Mouse (Mus musculus) embryonic stem cell, embryonic (primary cell): Measurements from ENCODE around the gene Uhrf2.
"Not testable (repeated sequence)": the region's sequence is repeated elsewhere in the genome, so short reads cannot be mapped to it uniquely, and the experiment has no call there.

Experiments used
- CTCF ChIA-PET, 4 experiments: fragments of 300-600 bp in 2 of 4; fragments of 350-600 bp in 2 of 4; sonication (Branson Sonifier 250); formaldehyde crosslinking; loops; one replicate each; lab custom pipeline; 2022; ENCODE audit warnings: inconsistent platforms in 2 of 4; lab: Charles Lee
- POLR2A ChIA-PET, 4 experiments: fragments of 300-600 bp in 2 of 4; fragments of 350-600 bp in 2 of 4; sonication (Branson Sonifier 250); formaldehyde crosslinking; loops; one replicate each; lab custom pipeline; 2022; ENCODE audit warnings: antibody characterized with exemption in 4 of 4, inconsistent platforms in 1 of 4; lab: Charles Lee

The Uhrf2 gene

DNA sequence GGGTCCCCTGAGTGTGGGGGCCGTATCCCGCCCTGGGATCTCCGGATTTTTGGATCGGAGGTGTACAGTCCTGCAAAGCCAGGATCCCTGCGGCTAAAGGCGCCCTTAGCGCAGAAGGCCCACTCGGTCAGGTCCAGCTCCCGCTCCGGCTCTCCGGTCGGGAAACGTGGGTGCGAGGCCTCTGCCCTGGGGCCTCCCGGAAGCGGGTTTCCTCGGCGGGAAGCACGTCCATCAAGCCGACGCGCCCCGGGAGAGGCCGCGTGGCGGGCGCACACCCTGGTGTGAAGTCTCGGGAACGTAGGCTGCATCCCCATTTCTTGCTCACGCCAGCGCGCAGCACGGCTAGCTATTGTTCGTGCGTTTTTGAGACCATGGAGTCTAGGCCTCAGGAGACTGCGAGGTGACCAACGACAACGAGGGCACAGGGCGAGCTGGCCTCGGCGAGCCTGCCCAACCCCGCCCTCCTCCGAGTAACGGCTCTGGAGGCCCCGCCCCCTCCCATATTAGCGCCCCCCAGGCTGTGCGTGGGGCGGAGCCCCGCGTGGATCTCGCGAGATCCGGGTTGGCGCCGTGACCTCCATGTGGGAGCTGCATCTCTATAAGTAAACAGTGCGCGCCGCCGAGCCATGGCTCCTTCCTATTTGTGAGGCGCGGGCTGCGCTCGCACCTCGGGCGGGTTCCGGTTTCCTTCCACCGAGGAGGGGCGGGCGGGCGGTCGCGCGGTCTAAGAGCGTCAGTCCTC is at the start of gene Uhrf2:
Gene Uhrf2, plus strand, starts transcription at position 620 of the 742 bp plus-strand sequence.
- ChIA-PET CTCF (interaction anchor here in 3 of 4 experiments (0.6 to 0.8 kb wide), 4 partner anchors 16 to 1269 kb away, joined by 3 to 6 read pairs (median 4); no protein-coding TSS in a partner anchor), POLR2A (interaction anchor here (0.6 to 3.3 kb wide), 69 partner anchors 8 to 1102 kb away, joined by 3 to 28 read pairs (median 4); partner anchors contain the start of genes 9930021J03Rik (in 3 of the 4), Ranbp6 (in 2 of the 4), Ermp1 (in 1 of the 4) and Gldc (in 1 of the 4))

DNA sequence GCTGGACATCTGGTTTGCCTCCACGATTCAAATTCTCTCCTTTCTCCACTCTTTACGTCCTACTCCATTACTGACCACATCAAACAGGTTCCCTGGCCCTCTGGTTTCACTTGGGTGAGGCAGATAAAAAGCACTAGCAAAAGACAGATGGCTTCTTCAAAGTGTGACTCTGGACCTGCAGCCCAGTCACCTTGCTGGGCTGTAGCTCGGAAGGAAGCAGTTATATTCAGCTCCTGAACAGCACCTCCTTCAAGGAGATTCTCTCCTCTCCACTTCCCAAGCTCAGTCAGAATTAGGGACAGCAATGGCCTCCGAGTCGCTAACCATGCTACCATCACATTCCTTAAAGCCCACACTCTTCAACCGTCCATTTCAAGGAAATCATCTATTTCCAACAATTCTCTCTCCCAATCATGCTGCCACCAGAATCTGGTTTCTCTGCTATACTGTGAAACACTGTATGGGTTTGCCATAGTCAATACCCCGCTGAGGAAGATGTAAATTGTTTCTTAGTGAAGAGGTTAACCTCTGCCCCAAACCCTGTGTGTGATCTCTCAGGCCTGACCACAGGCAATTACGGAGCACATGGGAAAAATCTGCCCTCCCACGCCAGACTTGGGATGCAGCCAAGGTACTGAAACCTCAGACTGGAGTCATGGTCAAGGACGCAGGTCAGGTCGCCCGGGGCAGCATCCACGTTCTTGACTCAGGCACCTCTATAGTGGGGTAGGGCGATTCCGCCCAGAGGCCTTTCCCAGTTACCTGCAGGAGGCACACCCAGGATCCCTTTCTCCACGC is 45.9 kb upstream of the Uhrf2 start:
- POLR2A ChIA-PET, result interaction anchor here in 1 of 4 experiments (1.5 kb wide), 1 partner anchor 46 kb away, joined by 3 read pairs; the partner anchor contains the start of gene Uhrf2

DNA sequence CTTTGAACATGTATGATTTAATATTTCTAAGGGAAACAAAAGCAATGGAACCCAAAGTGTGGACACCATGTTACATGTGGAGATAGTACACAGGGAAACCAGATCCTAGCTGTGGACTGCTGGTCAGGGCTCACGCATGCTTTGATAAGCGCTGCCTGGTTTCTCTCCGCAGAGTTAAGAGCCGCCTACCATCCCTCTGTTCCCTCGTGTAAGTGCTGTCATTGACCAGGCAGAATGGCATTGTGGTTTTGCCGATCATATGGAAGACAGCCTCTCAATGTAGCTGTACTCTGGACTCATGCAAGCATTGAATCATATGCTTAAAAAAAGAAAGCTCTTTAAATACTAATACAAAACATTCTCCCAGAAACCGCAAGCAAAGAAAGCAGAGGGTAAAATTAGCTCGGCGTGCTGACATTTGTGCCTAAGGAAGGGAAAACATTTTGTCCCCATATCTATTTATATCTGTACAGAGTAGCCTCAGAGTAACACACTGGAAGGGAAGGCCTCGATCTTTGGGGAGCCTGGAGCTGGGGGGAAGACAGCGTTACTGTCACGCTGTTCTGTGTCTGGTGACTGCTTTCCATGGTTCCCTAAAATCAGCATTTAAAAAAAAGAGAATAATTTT is 43.7 kb upstream of the Uhrf2 start:
- POLR2A ChIA-PET, result no interaction called here
- CTCF ChIA-PET, result no interaction called here

More for the DNA sequence above, 45.9 kb upstream of the Uhrf2 start:
- CTCF ChIA-PET, result interaction anchor here in 2 of 4 experiments (0.6 to 0.9 kb wide), 2 partner anchors 158 to 160 kb away, joined by 3 to 4 read pairs; no protein-coding TSS in a partner anchor

DNA sequence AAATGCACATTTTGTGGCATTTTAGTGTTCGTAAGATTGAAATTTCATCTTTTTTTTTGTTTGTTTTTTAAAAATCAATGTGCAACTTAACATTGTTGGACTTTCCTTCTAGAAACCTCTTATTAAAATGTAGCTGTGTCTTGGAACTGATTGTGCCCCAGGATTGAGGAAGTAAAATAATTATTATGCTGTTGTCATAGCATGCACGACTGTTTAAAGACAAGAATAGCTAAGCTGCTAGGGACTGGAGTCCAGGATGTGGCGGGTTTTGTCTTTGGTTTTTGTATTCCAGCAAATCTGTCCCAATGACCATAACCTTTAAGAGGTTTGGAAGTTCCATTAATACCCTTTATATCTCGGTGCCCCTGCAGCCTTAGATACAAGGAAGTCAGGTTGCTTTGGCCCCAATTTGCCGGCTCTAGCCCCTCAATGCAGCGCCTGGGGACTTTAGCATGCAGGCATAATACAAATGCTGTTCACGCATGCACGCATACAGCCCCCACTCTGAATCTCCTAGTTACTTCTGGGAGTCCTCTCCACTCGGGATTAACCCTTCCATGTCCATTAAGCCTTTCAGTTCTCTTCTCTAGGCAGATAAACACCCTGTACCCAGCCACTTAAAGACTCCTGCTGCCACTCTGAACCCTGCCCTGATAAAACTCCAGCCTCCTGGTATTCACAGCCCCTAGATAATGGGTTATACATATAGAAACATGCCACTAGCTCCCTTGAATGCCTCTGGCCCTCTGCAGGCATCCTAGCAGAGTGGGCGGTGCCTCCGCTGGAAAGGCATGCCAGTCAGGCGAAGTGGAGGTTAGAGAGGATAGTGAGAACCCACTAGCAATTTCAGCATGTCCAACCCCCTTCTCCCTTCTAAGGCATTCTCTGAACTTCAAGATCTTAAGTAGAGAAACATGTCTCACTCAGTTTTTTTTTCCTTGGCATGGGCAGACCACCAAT is 29.6 kb upstream of the Uhrf2 start:
- ChIA-PET POLR2A (interaction anchor here in 2 of 4 experiments (1.3 to 1.5 kb wide), 2 partner anchors 29 kb away, joined by 3 to 4 read pairs; partner anchors contain the start of gene Uhrf2 (in 1 of the 2)), CTCF (interaction anchor here in 1 of 4 experiments (0.6 kb wide), 1 partner anchor 64 kb away, joined by 3 read pairs; no protein-coding TSS in a partner anchor)

DNA sequence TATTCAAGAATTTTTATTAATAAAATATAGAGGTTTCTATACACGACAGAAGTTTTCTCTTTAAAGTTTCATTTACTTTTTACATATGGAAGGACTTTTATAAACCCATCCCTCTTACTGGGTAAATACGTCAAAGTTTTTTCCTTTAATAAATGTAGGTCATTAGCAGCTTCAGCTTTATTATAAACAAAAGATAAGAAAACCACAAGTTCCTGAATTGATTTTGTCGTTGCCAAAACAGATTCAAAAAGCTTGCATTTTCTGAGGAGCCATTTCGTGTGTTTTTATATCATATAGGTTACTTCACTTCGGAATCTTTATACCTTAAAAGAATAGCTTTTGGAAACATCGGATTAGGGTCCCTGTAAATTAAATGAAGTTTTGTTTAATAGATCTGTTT is 28.8 kb upstream of the Uhrf2 start:
- ChIA-PET POLR2A (interaction anchor here in 2 of 4 experiments (1.3 to 1.5 kb wide), 2 partner anchors 28 kb away, joined by 3 to 4 read pairs; partner anchors contain the start of gene Uhrf2 (in 1 of the 2)), CTCF (no interaction called here)

DNA sequence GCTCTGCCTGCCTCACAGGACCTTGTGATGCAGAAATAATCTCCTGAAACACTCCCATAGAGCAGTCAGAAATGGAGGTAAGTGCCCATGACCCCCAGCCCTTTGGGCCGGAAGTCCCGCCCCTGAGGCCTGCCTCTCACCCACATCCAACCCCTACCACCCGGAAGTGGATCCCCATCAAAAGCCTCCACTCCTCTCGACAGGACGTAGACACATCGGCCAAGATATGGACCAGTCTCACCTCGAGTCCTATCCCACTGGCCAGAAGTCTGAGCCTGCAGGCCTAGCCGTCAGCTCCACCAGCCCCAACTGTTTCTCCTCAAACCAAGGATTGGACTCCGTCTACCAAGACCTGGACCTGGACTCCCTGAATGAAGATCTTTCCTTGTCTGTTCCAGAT is 26.7 kb upstream of the Uhrf2 start, which contains the start of gene Trpd52l3:
Gene Trpd52l3, plus strand, starts transcription at position 170 of the 400 bp plus-strand sequence.
- CTCF ChIA-PET, result no interaction called here
- POLR2A ChIA-PET, result no interaction called here

DNA sequence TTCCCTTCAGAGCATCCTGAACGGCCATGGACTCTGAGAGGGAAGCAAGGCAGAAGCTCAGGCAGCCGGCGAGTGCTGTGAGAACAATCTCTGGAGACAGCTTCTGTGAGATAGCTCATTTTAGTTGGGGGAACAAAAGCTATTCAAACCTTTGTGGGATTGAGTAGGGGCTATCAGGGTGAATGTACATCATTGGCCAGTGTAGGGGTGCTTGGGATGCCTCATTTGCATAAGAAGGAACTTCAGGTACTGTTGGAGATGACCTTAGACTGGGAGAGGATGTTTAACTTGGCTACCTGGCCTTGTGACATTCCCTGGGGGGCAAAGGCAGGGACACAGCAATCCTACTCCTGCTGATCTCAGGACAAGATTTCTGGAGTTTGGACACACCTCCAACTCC is 23.9 kb upstream of the Uhrf2 start:
- ChIA-PET POLR2A (interaction anchor here in 3 of 4 experiments (0.6 to 2.9 kb wide), 5 partner anchors 9 to 360 kb away, joined by 3 to 23 read pairs (median 3); partner anchors contain the start of gene Uhrf2 (in 1 of the 3)), CTCF (interaction anchor here in 1 of 4 experiments (0.5 kb wide), 1 partner anchor 29 kb away, joined by 3 read pairs; no protein-coding TSS in a partner anchor)

DNA sequence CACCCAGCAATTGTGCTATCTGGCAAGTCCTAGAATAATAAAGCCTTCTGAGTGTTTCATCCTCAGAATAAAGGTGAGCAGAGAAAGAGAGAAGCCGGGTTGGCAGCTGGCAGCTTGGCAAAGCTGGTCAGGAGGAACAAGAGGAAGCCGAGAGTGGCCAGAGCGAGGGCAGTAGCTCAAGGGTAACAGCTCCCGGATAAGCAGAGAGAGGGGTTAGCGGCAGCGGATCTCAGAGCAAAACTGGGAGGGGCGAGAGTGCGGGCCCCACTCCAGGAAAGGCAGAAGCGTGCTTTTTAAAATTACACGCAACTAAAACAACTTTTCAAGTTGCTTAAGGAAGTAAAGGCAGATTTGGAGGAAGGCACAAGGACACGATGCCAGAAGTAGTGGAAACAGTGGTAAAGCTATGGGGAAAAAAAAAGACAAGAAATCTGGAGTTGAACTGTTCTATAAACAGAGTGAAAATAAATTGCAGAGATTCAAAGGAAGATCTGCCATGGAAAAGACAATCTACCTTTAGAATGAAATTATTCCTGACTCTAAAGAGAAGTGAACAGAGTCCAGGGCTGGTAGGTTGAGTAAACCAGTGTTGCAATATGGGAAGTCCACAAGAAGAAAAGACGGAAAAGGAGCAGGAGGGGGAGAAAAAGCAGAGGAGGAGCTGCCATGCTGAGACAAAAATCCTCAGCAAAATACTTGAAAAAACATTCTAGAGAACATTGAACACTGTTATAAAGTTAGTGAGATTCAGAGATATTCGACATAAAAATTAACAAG is 19.6 kb upstream of the Uhrf2 start:
- ChIA-PET CTCF (no interaction called here), POLR2A (interaction anchor here in 1 of 4 experiments (0.9 kb wide), 1 partner anchor 20 kb away, joined by 3 read pairs; the partner anchor contains the start of gene Uhrf2)

DNA sequence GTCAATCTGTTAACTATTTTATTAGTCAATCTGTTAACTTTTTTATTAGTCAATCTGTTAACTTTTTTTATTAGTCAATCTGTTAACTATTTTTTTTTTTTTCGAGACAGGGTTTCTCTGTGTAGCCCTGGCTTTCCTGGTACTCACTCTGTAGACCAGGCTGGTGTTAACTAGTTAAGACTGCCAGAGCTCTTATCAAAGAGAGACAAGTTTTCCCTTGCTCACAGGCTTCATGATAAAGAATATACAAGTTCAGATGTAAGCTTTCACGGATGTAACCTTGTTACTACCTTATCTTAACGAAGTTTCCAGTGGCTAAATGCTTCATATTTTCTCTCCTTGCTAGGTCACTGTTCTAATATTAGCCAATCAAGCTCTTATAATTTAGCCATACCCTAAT is 16.0 kb upstream of the Uhrf2 start:
- ChIA-PET POLR2A (interaction anchor here in 3 of 4 experiments (0.6 to 2.2 kb wide), 5 partner anchors 16 to 305 kb away, joined by 3 to 8 read pairs (median 3); partner anchors contain the start of gene Uhrf2 (in 2 of the 3)), CTCF (interaction anchor here in 2 of 4 experiments (0.7 to 1.4 kb wide), 2 partner anchors 31 to 32 kb away, joined by 4 read pairs; no protein-coding TSS in a partner anchor)

DNA sequence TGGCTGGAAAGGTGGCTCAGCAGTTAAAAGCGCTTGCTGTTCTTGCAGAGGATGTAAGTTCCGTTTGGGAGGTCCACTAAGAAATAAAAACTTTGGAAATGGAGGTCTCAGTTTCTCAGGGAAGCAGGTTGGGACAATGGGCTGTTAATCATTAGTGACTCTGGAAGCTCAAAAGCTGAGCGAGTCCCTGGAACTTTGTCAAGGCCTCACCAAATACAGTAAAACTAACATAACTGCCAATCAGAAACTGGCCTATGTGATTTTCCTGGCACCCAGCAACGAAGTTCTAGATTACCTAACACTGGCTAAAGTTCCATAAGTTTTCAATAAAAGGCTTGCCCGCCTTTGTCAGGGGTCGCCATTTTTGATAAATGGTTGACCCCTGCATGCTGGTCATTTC is 14.2 kb upstream of the Uhrf2 start:
- CTCF ChIA-PET, result no interaction called here
- POLR2A ChIA-PET, result interaction anchor here in 1 of 4 experiments (1.5 kb wide), 1 partner anchor 14 kb away, joined by 5 read pairs; the partner anchor contains the start of gene Uhrf2

DNA sequence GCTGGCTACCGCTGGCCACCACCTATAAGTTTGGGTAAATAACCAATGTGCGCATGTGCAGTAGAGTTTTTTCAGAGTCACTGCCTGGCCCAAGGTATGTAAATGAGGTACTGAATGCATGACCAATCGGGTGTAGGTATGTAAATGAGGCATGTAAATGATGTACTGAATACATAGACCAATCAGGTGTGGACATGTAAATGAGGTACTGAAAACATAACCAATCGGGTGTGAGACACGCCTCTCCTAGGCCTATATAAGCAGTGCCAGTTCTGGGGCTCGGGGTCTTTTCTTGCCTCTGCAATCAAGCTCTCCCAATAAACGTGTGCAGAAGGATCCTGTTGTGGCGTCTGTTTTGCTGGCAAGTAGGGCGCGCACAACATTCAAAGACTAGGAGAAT is 6.9 kb upstream of the Uhrf2 start:
- CTCF ChIA-PET, POLR2A ChIA-PET: not testable (repeated sequence)

DNA sequence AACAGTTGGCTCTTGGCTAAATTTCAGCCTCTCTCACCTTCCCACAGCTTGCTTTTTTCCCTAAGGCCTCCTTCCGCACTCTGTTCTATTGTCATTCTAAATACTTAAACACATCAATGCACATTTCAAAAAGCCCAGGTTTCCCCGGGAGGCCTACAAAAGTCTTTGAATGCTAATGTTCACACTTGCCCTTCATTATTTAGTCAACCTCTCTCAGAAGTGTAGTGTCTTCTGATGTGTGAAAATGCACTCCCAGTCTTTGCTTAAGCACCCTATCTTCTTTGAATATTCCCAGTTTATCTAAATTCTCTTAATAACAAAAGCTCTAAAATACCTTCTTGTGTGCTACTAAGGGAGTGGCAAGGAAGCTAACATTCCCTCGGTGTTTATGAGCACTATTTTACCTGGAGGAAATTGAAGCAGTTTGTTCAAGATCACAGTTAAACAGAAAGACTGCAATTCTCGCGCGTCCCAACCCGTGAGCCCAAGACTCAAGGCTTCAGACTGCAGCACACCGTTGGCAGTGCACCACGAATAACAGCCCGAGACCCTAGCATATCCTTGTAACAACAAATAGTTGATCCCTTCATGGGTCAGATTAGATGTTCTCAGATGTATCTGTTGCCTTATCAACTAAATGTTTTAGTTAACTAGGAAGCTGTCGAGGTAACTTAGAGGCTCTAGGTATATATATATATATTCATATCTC is 1.2 kb upstream of the Uhrf2 start:
- CTCF ChIA-PET, result interaction anchor here in 2 of 4 experiments (0.7 to 0.8 kb wide), 2 partner anchors 17 to 494 kb away, joined by 3 to 4 read pairs; no protein-coding TSS in a partner anchor
- POLR2A ChIA-PET, result interaction anchor here in 3 of 4 experiments (0.6 to 3.3 kb wide), 43 partner anchors 11 to 524 kb away, joined by 3 to 28 read pairs (median 4); partner anchors contain the start of genes 9930021J03Rik (in 3 of the 3), Gldc (in 1 of the 3) and Ranbp6 (in 1 of the 3)

DNA sequence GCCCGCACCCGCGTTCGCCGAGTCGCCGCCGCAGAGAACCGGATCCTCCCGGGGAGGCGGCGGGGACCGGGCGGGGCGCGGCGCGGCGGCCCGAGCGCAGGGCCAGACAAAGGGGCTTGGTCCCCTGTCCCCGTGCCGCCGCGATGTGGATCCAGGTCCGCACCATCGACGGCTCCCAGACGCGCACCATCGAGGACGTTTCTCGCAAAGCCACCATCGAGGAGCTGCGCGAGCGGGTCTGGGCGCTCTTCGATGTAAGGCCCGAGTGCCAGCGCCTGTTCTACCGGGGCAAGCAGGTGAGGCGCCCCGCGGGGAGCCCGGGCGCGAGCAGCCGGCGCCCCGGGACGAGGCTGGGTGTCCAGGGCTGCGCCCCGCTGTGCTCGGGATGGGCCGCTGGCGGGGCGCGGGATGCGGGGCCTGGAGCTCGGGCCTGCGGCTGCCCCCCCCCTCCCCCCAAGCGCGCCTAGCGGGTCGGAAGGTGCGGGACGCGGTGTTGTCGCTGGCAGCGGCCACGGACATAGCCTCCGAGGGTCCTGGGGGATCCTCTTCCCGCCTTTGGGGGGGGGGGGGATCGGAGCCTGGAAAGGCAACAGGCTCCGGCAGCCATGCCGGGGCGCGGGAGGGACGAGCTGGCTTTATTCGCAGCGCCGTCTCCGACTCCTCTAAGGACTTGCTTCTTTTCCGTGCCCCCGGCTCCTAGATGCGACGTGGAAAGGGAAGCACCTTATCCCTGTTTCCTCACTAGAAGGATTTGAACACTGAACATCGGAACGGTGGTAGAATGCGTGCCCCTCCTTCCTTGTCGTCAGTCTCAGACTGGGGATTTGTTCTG is 539 bp downstream of the Uhrf2 start:
- POLR2A ChIA-PET, result interaction anchor here (0.6 to 3.3 kb wide), 58 partner anchors 8 to 1103 kb away, joined by 3 to 28 read pairs (median 4); partner anchors contain the start of genes 9930021J03Rik (in 3 of the 4), Ranbp6 (in 2 of the 4), Ermp1 (in 1 of the 4) and Gldc (in 1 of the 4)

DNA sequence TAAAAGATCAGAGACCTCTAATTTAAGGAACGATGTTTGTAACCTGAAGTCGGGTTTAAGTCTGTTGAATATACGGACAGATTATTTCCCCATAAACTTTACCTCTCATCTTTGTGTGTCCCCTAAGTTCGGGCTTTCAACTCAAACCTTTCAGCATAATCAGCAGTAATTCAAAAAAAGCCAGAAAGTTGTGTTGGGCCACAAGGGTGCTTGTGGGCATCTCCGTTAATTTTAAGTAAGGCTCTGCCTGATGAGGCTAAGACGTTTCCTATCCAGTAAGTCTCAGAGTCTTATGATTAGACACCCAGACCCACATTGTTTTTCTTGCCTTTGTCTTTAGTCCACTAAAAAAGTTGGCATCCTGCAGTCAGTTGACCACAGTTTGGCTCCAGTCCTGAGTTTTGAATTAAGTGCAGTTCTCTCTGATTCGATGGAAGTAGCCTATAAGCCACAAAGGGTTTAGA is 1.2 kb downstream of the Uhrf2 start:
- POLR2A ChIA-PET, result interaction anchor here (0.6 to 3.3 kb wide), 29 partner anchors 8 to 511 kb away, joined by 3 to 28 read pairs (median 7); partner anchors contain the start of genes 9930021J03Rik (in 3 of the 4), Gldc (in 1 of the 4) and Ranbp6 (in 1 of the 4)
- CTCF ChIA-PET, result interaction anchor here in 1 of 4 experiments (0.7 kb wide), 1 partner anchor 180 kb away, joined by 3 read pairs; no protein-coding TSS in a partner anchor

More for the DNA sequence above, 539 bp downstream of the Uhrf2 start:
- CTCF ChIA-PET, result interaction anchor here in 2 of 4 experiments (0.6 to 0.7 kb wide), 3 partner anchors 143 to 1269 kb away, joined by 3 to 6 read pairs (median 3); no protein-coding TSS in a partner anchor
